ENCODE assay signal across 8 mouse cellular contexts in the genomic region with DNA sequence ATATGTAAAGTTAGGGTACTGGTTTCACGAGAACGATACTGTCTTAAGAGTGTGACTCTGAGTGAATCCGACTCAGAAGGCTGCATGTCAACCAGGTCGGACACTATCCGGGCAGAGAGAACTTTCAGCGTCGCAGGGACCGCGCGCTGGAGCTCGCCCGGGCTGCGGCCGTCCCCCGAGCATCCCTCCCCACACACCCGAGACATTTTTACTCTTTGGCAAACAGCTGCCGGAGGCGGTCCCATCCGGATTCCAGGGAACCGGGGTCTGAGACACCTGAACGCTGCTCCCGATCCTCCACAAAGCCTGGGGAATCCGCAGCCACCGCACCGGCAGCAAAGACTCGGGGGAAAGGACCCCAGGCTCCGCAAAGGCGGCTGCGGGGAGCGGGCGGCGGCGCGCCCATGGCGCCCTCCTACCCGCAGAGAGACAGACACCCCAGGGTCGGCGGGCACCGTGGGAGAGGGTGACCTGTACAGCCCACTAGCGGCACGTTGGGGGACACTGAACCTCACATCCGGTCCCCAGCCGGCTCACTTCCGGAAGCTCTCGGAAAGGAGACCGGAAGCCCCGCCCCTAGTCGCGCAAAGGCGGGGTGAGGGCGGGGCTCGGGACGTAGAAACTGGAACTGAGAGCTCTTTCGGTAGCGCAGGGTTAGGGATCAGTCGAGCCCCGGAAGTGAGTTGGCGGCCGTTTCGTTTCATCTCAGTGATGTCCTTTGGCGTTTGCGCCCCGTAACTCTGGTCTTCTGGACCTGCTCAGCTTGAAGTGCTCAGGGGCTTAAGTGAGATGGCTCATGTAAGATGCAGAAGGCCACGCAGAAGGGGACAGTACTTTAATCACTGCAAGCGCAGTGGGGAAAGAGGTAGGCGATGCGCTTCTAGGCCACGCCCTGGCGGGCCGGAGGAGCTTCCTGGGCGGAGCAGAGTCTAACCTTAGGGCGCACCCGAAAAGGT. TPM values are rescaled to one million over a fixed set of nuclear protein-coding genes. Genes with fewer than 3 reads are reported as not detected.
DNase-seq lines count a peak whose midpoint lies in the region; ATAC-seq lines count a peak whose summit lies in the region.

Gene Timmdc1, minus strand, starts transcription at position 535 of the 956 bp plus-strand sequence.

- WGBS in hindbrain, embryonic 14.5 days: under 1% methylated on average over 73 of the region's 73 CpGs

- no peaks in the 10 kb centered on the region for H3K9me3 ChIP-seq in hindbrain, embryonic 14.5 days (ENCODE audit: control insufficient read depth, low read length)

- peak; percentile 97 for DNase-seq in R1 (ENCODE audit: low read depth, low spot score)
- peak; percentile 96 to 98 for DNase-seq in cerebellum, postnatal 25 days
- peak; percentile 92 for DNase-seq in frontal cortex, postnatal 25 days (ENCODE audit: low spot score in 2 of 2)
- DNase-seq in hindbrain, embryonic 14.5 days (ENCODE audit: low spot score): peak; percentile 98
- DNase-seq in layer of hippocampus, postnatal 36 days: peak; percentile 94 to 97
- DNase-seq in lung, postnatal 36 days: peak; percentile 98
- peak; percentile 98 for DNase-seq in retina, postnatal 1 day
- peak; percentile 89 to 92 for DNase-seq in urinary bladder, adult 18-20 months (ENCODE audit: low spot score in 2 of 2)

- ATAC-seq in hindbrain, embryonic 14.5 days (ENCODE audit: low FRiP score): peak; percentile 99

- H3K4me1 ChIP-seq in hindbrain, embryonic 14.5 days (replicated peaks; ENCODE audit: control insufficient read depth, insufficient read depth, low read length): peaks cover 16% of the 10 kb centered on the region

- no peaks in the 10 kb centered on the region for H3K27me3 ChIP-seq in hindbrain, embryonic 14.5 days (ENCODE audit: control insufficient read depth, insufficient read depth, low read length)

- peak within 1 kb of the TSS; percentile 69 for H3K4me2 ChIP-seq in hindbrain, embryonic 14.5 days (replicated peaks)

- peaks cover 47% of the 10 kb centered on the region for H3K36me3 ChIP-seq in hindbrain, embryonic 14.5 days (replicated peaks; ENCODE audit: control insufficient read depth, insufficient read depth)

- peak within 1 kb of the TSS; percentile 88 for H3K27ac ChIP-seq in hindbrain, embryonic 14.5 days

- H3K9ac ChIP-seq in hindbrain, embryonic 14.5 days: peak within 1 kb of the TSS; percentile 97

- peak within 1 kb of the TSS; percentile 91 for H3K4me3 ChIP-seq in hindbrain, embryonic 14.5 days (replicated peaks; ENCODE audit: low read length)

RNA-seq across cellular contexts. Expression of gene Timmdc1, which starts in this region (rescaled TPM):
- polyA plus RNA-seq in hindbrain, embryonic 14.5 days (2014; fragmentation: Nextera tagmentation; extraction: Ambion mirVana): 25.0 and 29.8 TPM in 2 replicates
- 10 to 100 TPM; 30.8 to 35.8 TPM for total RNA-seq in layer of hippocampus, postnatal 36 days (2021)

Comparison
In these comparisons a context has a peak if more than half of its experiments do, and no peak if none do; other contexts are left out.
1. Peak in every context shown above with its lines: DNase-seq, ATAC-seq, H3K4me3 ChIP-seq and H3K27ac ChIP-seq.